Mouse (Mus musculus) ES-E14 (cell line): ENCODE results near the gene Ankrd12.

Experiments
- CHD2 ChIP-seq: IDR thresholded peaks from 2 replicates; pipeline ENCODE4 v1.6.1; 2014; ENCODE audit warnings: mild to moderate bottlenecking, low read depth, low read length, inconsistent platforms
- HCFC1 ChIP-seq: IDR thresholded peaks from 2 replicates; pipeline ENCODE4 v1.6.1; 2012; ENCODE audit warnings: low read length, inconsistent platforms, borderline replicate concordance; ENCODE audit not compliant: insufficient read depth
- MAFK ChIP-seq: IDR thresholded peaks from 2 replicates; pipeline ENCODE4 v1.6.1; 2014; ENCODE audit warnings: mild to moderate bottlenecking, low read depth, low read length, inconsistent platforms; ENCODE audit not compliant: insufficient read depth
- ZC3H11A ChIP-seq: IDR thresholded peaks from 2 replicates; pipeline ENCODE4 v1.6.1; 2012; ENCODE audit warnings: low read depth, mild to moderate bottlenecking, inconsistent platforms, low read length, borderline replicate concordance
- ZNF384 ChIP-seq: IDR thresholded peaks from 2 replicates; pipeline ENCODE4 v1.6.1; 2012; ENCODE audit warnings: low read depth, low read length, inconsistent platforms

DNA sequence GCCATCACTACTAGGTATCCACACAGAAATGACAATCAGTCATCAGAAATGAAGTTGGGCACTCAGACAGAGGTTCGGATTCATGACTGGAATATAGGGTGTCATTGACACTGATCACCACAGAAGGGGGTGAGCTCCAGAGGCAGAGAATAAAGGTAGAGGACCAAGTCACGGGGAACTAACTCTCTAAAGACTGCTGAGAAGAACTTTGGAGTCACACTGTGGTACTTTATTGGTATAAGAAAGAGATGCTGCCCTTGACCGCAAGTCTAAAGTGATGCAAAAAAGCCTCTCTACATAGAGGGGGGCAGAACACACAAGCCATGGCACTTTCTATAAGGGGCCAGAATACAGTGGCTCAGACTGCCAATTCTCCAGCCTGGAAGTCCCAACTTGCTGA lies 120.7 kb downstream of the Ankrd12 start:
- no peak for TF ChIP-seq ZC3H11A
- TF ChIP-seq HCFC1, result no peak
- no peak for TF ChIP-seq CHD2
- TF ChIP-seq ZNF384, result no peak
- no peak for TF ChIP-seq MAFK
